Mouse (Mus musculus): ENCODE measurements around the gene AL607142.1.

DNA sequence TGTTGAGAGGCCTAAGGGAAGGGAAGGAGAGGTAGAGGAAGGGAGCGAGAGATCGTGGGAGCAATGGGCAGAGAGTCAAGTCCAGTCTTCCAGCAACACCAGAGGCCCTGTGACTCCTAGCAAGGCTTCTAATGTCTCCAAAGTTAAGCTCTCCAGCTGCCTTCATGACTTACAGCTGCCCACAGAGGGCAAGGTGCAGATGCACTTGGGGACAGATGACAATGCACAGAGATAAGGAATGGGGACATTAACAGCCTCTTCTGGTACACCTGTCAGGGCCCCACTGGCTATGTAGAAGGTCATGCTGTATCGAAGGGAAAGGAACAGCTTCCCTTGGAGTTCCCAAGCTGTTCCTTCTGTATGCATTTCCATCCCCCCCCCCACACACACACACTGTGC is 4.8 kb downstream of the AL607142.1 start:
- TF ChIP-seq CTCF (IDR thresholded peaks at IDR 0.05; ENCODE audit: insufficient read depth, low read depth, low read length) (no peak), POLR2A (IDR thresholded peaks at IDR 0.05; ENCODE audit: insufficient read depth, low read depth, low read length) (no peak)
